Mouse (Mus musculus) kidney, embryonic 15.5 days (tissue): ENCODE results near the gene Spata3. TPM values are rescaled to one million over a fixed set of nuclear protein-coding genes. Genes with fewer than 3 reads are reported as not detected.
A peak's percentile ranks its signal among the peaks of the same experiment; 100 is the strongest.

Source experiments
- ATAC-seq: fragments of 200-750 bp; cut with Nextera tagmentation; replicated peaks from 2 replicates; pipeline ENCODE4 v1.8.0; 2017; ENCODE audit warnings: moderate TSS enrichment; ENCODE audit not compliant: low FRiP score
- H3K27ac ChIP-seq: fragments of 300-500 bp; sonication (generic); 2 replicates; pipeline ENCODE4 v1.5.1; 2015; ENCODE audit warnings: mild to moderate bottlenecking, inconsistent platforms
- H3K27me3 ChIP-seq: fragments of 300-500 bp; sonication (generic); 2 replicates; pipeline ENCODE4 v1.6.1; 2015; ENCODE audit warnings: inconsistent platforms
- H3K36me3 ChIP-seq: fragments of 300-500 bp; sonication (generic); 2 replicates; pipeline ENCODE4 v1.6.1; 2015; ENCODE audit warnings: inconsistent platforms
- H3K4me1 ChIP-seq: fragments of 300-500 bp; sonication (generic); 2 replicates; pipeline ENCODE4 v1.6.1; 2015; ENCODE audit warnings: inconsistent platforms
- H3K4me2 ChIP-seq: fragments of 300-500 bp; sonication (generic); 2 replicates; pipeline ENCODE4 v1.6.1; 2015; ENCODE audit warnings: moderate library complexity, mild to moderate bottlenecking, inconsistent platforms
- H3K4me3 ChIP-seq: fragments of 300-500 bp; sonication (generic); replicated peaks from 2 replicates; pipeline ENCODE4 v1.5.1; 2015; ENCODE audit warnings: mild to moderate bottlenecking, inconsistent platforms
- H3K9ac ChIP-seq: fragments of 300-500 bp; sonication (generic); 2 replicates; pipeline ENCODE4 v1.6.1; 2015; ENCODE audit warnings: mild to moderate bottlenecking, inconsistent platforms
- H3K9me3 ChIP-seq: fragments of 300-500 bp; sonication (generic); replicated peaks from 2 replicates; pipeline ENCODE4 v1.6.1; 2016; ENCODE audit warnings: inconsistent platforms
- whole genome bisulfite sequencing: fragments of 180-500 bp; shearing (Covaris S2); methylation state at CpG from one replicate; pipeline ENCODE4 v1.1.7; 2015; ENCODE audit warnings: mixed read lengths; 5-methylcytosine and 5-hydroxymethylcytosine counted together
- polyA plus RNA-seq: library from polyadenylated mRNA; unstranded; fragments of >200 nt; fragmentation: Nextera tagmentation; extraction: Ambion mirVana; gene quantifications from 2 replicates; pipeline ENCODE4 v1.2.1, GENCODE M21; 2015

The Spata3 gene
- polyA plus RNA-seq, 1 experiment from 2014 or later: not detected

GRCm38 (mm10) chr1:86058856-86059769 lies 42.5 kb downstream of the Spata3 start:
- Histone ChIP-seq H3K27ac (peak overlapping the region; percentile 81), H3K4me1 (peaks cover 12% of the 10 kb centered on the region; the same call in 1 of the 2 replicates), H3K4me3 (peak overlapping the region; percentile 47), H3K27me3 (no peaks in the 10 kb centered on the region), H3K4me2 (peak overlapping the region; percentile 65), H3K9me3 (no peaks in the 10 kb centered on the region), H3K9ac (peak overlapping the region; percentile 38; the same call in 1 of the 2 replicates), H3K36me3 (no peaks in the 10 kb centered on the region)
- ATAC-seq: peak; percentile 92
- WGBS: 10% methylated on average over 21 of the region's 21 CpGs

- Histone ChIP-seq H3K36me3 (0 out of 2 replicates have a peak, but pooled peaks cover 5% of the 10 kb centered on the region), H3K4me1 (peaks cover 27% of the 10 kb centered on the region), H3K27me3 (no peaks in the 10 kb centered on the region), H3K9ac (no peak overlapping the region), H3K4me3 (no peak overlapping the region), H3K9me3 (no peaks in the 10 kb centered on the region), H3K4me2 (no peak overlapping the region), H3K27ac (no peak overlapping the region)
- no peak for ATAC-seq
- 83% methylated on average over 6 of the region's 6 CpGs for WGBS
Observed at GRCm38 (mm10) chr1:86062523-86062922, 45.9 kb downstream of the Spata3 start.

- peak within 1 kb of the TSS; percentile 95 for H3K9ac ChIP-seq
- WGBS: under 1% methylated on average over 47 of the region's 47 CpGs
- H3K9me3 ChIP-seq: no peaks in the 10 kb centered on the region
- H3K4me1 ChIP-seq: peaks cover 21% of the 10 kb centered on the region
- 0 out of 2 replicates have a peak, but pooled peaks cover 10% of the 10 kb centered on the region for H3K36me3 ChIP-seq
- H3K27me3 ChIP-seq: no peaks in the 10 kb centered on the region
- H3K27ac ChIP-seq: peak within 1 kb of the TSS; percentile 79
- peak; percentile 93 for ATAC-seq
- peak within 1 kb of the TSS; percentile 83 for H3K4me3 ChIP-seq
- H3K4me2 ChIP-seq: peak within 1 kb of the TSS; percentile 70
Observed at GRCm38 (mm10) chr1:86064271-86064991, 47.8 kb downstream of the Spata3 start, which contains the start of gene Psmd1. Gene Psmd1 (plus strand): TSS chr1:86064387.

GRCm38 (mm10) chr1:86076565-86076964 lies 59.9 kb downstream of the Spata3 start:
- H3K9ac ChIP-seq: no peak overlapping the region
- peaks cover 87% of the 10 kb centered on the region for H3K36me3 ChIP-seq
- no peak for ATAC-seq

More at GRCm38 (mm10) chr1:86076565-86076964, 59.9 kb downstream of the Spata3 start:
- Histone ChIP-seq H3K27me3 (no peaks in the 10 kb centered on the region), H3K27ac (no peak overlapping the region), H3K4me2 (no peak overlapping the region), H3K4me3 (no peak overlapping the region), H3K4me1 (no peaks in the 10 kb centered on the region), H3K9me3 (no peaks in the 10 kb centered on the region)
- 96% methylated on average over 2 of the region's 2 CpGs for WGBS

Other genes with a start within 250 kb of the Spata3 start
- gene A630001G21Rik, start 238.2 kb upstream of the Spata3 start, polyA plus RNA-seq: 0.72 and 1.1 TPM in 2 replicates
- gene Cab39, start 223.4 kb upstream of the Spata3 start, polyA plus RNA-seq: 28.0 and 30.2 TPM in 2 replicates
- gene Itm2c, start 122.5 kb upstream of the Spata3 start, polyA plus RNA-seq: 220 and 231 TPM in 2 replicates
- gene 4933407L21Rik, start 88.3 kb upstream of the Spata3 start, polyA plus RNA-seq: 1.5 and 1.8 TPM in 2 replicates
- gene Gpr55, start 55.8 kb upstream of the Spata3 start, polyA plus RNA-seq: 0.04 TPM in 1 of 2 replicates, not detected in the other
- 1.1 and 1.2 TPM in 2 replicates for gene 2810459M11Rik, start 29.0 kb downstream of the Spata3 start, polyA plus RNA-seq
- gene Psmd1, start 47.6 kb downstream of the Spata3 start, polyA plus RNA-seq: 181 and 182 TPM in 2 replicates
- gene Htr2b, start 95.2 kb downstream of the Spata3 start, polyA plus RNA-seq: 1.1 and 1.3 TPM in 2 replicates
- gene Gm21972, start 116.8 kb downstream of the Spata3 start, polyA plus RNA-seq: not detected in 2 replicates
- gene Armc9, start 138.0 kb downstream of the Spata3 start, polyA plus RNA-seq: 25.3 and 29.9 TPM in 2 replicates